Mouse (Mus musculus): ENCODE measurements around the gene Nr1h2. TPM values are rescaled to one million over a fixed set of nuclear protein-coding genes. Genes with fewer than 3 reads are reported as not detected.

The Nr1h2 gene
- polyA plus RNA-seq, 1 experiment from 2014 or later = 70.9 TPM

DNA sequence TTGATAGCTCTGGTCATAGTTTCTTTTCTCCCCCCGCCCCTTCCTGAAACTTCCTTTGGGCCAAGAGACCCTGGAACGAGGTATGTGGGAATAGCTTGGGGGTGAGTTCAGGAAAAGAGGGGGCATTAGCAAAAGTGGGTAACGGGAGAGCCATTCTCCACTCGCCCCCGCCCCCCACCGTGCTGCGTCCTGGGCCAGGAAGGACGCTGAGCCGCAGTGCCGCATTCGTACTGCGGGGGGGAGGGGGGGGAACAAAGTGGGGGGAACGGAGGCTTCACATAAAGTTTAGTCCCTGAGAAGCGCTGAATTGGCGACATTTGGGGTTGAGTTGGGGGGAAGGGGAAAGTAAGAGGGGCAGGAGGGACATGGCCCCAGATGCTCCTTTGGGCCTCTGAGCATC is 39.3 kb upstream of the Nr1h2 start:
- peak overlapping the region; percentile 85 for H3K4me2 ChIP-seq
- H3K27ac ChIP-seq = no peak overlapping the region
- ATAC-seq (ENCODE audit: low FRiP score) = no peak
- H3K4me1 ChIP-seq (replicated peaks) = peaks cover 59% of the 10 kb centered on the region
- H3K27me3 ChIP-seq = peaks cover 27% of the 10 kb centered on the region
- WGBS = 2% methylated on average over 12 of the region's 15 CpGs
- H3K9me3 ChIP-seq = no peaks in the 10 kb centered on the region
- H3K4me3 ChIP-seq = peak overlapping the region; percentile 66
- H3K9ac ChIP-seq = peak overlapping the region; percentile 75
- H3K36me3 ChIP-seq = peaks cover 4% of the 10 kb centered on the region

DNA sequence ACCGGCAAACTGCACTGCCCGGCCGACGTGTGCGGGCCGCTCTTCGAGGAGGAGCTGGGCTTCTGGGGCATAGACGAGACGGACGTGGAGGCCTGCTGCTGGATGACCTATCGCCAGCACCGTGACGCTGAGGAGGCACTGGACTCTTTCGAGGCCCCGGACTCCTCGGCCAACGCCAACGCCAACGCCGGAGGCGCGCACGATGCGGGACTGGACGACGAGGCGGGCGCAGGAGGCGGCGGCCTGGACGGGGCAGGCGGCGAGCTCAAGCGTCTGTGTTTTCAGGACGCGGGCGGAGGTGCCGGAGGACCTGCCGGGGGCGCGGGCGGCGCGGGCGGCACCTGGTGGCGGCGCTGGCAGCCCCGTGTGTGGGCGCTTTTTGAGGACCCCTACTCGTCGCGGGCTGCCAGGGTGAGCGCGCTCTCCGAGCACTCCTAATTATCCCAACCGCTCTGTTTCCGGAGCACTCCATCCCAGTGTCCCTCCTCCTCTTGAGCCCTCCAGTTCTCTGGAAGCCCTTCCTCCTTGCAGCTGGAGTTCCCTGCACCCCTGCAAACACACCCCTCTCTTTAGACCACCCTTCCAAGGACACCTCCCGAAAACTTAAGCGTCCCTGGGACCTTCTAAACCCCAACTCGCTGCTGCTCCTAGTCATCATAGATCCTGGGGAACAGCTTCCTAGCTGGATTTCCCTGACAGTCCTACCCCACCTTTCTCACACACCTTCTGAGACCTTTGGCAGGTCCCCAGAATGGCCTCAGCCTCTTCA is 37.8 kb upstream of the Nr1h2 start:
- H3K27me3 ChIP-seq = peaks cover 37% of the 10 kb centered on the region
- no peaks in the 10 kb centered on the region for H3K9me3 ChIP-seq
- no peak for ATAC-seq (ENCODE audit: low FRiP score)
- H3K4me1 ChIP-seq (replicated peaks) = peaks cover 72% of the 10 kb centered on the region
- under 1% methylated on average over 50 of the region's 60 CpGs for WGBS
- H3K4me3 ChIP-seq = peak overlapping the region; percentile 66
- H3K9ac ChIP-seq = peak overlapping the region; percentile 82
- H3K36me3 ChIP-seq = peaks cover 4% of the 10 kb centered on the region
- peak overlapping the region; percentile 86; the same call in 1 of the 2 replicates for H3K27ac ChIP-seq
- H3K4me2 ChIP-seq = peak overlapping the region; percentile 85

DNA sequence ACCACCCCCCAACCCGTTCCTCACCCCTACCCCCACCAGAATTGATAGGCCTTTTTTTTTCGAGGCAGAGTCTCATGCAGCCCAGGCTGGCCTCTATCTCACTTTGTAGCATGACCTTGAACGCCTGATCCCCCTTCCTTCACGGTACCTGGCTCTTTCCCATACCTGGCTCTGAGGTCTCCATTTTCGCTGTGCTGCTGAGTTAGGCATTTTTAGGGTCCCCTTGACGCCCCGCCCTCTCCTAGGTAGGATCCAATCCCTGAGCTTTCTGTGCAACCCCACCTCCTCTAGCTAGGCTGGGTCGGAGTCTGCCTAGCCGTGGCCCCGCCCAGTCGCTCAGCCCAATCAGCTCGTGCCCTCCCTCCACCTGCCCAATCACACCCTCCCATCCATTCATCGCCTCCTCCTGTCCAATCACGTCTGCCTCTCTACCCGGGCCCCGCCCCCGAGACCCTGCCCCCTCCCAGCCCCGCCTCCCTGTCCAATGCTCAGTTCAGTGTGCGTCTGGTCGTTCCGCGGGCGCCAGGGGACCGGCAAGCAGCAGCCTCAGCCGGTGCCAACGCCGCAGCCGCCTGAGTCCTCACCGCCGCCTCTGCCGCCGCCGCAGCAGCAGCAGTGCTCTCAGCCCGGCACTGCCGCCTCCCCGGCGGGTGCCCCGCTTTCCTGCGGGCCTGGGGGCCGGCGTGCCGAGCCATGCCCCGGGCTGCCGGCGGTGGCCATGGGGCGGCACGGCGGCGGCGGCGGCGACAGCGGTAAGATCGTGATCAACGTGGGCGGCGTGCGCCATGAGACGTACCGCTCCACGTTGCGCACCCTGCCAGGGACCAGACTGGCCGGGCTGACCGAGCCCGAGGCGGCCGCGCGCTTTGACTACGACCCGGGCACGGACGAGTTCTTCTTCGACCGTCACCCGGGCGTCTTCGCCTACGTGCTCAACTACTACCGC is 36.9 kb upstream of the Nr1h2 start, which contains the start of gene Kcnc3:
TSS of gene Kcnc3 (plus strand) at position 263 of the 946 bp plus-strand sequence.
- Histone ChIP-seq H3K4me1 (replicated peaks) (peaks cover 76% of the 10 kb centered on the region), H3K9me3 (no peaks in the 10 kb centered on the region), H3K4me2 (peak within 1 kb of the TSS; percentile 85), H3K27me3 (peaks cover 38% of the 10 kb centered on the region), H3K27ac (peak within 1 kb of the TSS; percentile 86), H3K36me3 (no peaks in the 10 kb centered on the region; the same call in 1 of the 2 replicates), H3K4me3 (peak within 1 kb of the TSS; percentile 66), H3K9ac (peak within 1 kb of the TSS; percentile 82)
- under 1% methylated on average over 80 of the region's 80 CpGs for WGBS
- ATAC-seq (ENCODE audit: low FRiP score) = peak; percentile 93

DNA sequence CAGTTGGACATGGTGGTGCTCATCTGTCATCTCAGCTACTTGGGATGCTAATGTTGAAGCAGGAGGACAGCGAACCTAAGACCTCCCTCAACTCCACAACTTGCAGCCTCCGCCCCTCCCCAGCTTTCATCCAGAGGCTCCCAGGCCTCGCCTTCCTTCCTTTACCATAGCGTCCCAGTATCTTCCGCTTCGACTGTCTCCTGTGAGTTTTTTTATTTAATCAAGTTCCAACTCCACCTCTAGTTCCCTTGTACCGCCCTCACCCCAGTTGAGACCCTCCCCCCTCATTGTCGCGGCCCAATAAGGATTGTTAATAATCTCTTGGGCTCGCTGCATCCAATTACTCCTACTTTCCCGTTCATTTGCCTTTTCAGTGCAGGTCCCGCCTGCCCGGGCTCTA is 36.2 kb upstream of the Nr1h2 start:
- Histone ChIP-seq H3K4me3 (peak overlapping the region; percentile 66), H3K4me1 (replicated peaks) (peaks cover 77% of the 10 kb centered on the region), H3K4me2 (peak overlapping the region; percentile 85), H3K36me3 (no peaks in the 10 kb centered on the region), H3K27ac (peak overlapping the region; percentile 74), H3K9me3 (no peaks in the 10 kb centered on the region), H3K27me3 (peaks cover 45% of the 10 kb centered on the region), H3K9ac (peak overlapping the region; percentile 56)
- no peak for ATAC-seq (ENCODE audit: low FRiP score)
- WGBS = 3% methylated on average over 13 of the region's 13 CpGs

- WGBS = under 1% methylated on average over 18 of the region's 33 CpGs
- Histone ChIP-seq H3K4me2 (peak overlapping the region; percentile 85), H3K4me3 (peak overlapping the region; percentile 66), H3K36me3 (no peaks in the 10 kb centered on the region), H3K27me3 (peaks cover 47% of the 10 kb centered on the region), H3K9me3 (no peaks in the 10 kb centered on the region), H3K9ac (peak overlapping the region; percentile 67), H3K27ac (peak overlapping the region; percentile 74), H3K4me1 (replicated peaks) (peaks cover 72% of the 10 kb centered on the region)
- ATAC-seq (ENCODE audit: low FRiP score) = peak; percentile 11
These were observed 35.4 kb upstream of the Nr1h2 start for GRCm38 (mm10) chr7:44589149-44589548.

DNA sequence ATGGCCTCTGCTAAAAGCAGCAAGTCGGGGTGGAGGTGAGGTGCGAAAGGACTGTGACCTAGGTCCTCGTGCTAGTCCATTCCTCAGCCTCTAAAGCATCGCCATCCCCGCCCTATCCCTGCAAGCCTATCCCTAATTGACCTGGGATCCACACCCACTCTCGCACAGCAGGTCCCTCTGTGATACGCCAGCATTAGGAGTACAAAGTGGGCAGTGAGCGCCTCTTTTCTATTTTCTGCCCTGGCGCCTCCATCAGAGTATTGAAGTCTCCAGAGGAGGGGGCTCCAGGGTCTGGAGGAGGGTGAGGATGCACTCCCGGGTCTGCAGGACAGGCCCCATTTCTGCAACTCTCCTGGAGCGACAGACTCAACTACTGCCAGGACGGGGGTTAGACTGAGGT is 34.6 kb upstream of the Nr1h2 start:
- WGBS = 6% methylated on average over 12 of the region's 12 CpGs
- Histone ChIP-seq H3K27me3 (peaks cover 46% of the 10 kb centered on the region), H3K4me3 (peak overlapping the region; percentile 66), H3K27ac (peak overlapping the region; percentile 46), H3K9me3 (no peaks in the 10 kb centered on the region), H3K9ac (peak overlapping the region; percentile 67), H3K4me2 (peak overlapping the region; percentile 85), H3K36me3 (no peaks in the 10 kb centered on the region), H3K4me1 (replicated peaks) (peaks cover 64% of the 10 kb centered on the region)
- no peak for ATAC-seq (ENCODE audit: low FRiP score)

DNA sequence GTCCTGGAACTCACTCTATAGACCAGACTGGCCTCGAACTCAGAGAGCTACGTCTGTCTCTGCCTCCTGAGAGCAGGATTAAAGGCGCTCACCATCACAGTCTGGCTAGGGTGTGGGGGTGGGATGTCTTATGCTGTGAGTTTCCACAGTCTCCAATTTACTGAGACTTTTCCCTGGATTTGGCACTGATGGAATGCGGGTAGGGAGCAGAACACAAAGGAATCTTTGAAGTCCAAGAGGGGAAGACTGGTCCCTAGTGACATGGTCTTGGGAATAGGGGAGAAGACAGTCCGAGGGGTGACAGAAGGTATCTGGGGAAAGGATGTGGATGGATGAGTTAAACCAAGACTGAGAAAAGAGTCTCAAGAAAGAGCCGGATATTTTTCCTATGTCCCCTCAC is 33.9 kb upstream of the Nr1h2 start:
- H3K9ac ChIP-seq = peak overlapping the region; percentile 68
- WGBS = 40% methylated on average over 6 of the region's 6 CpGs
- peaks cover 58% of the 10 kb centered on the region for H3K4me1 ChIP-seq (replicated peaks)
- peak overlapping the region; percentile 85 for H3K4me2 ChIP-seq
- peak overlapping the region; percentile 66 for H3K4me3 ChIP-seq
- peaks cover 40% of the 10 kb centered on the region for H3K27me3 ChIP-seq
- no peak overlapping the region for H3K27ac ChIP-seq
- H3K36me3 ChIP-seq = no peaks in the 10 kb centered on the region
- ATAC-seq (ENCODE audit: low FRiP score) = no peak
- no peaks in the 10 kb centered on the region for H3K9me3 ChIP-seq

GRCm38 (mm10) chr7:44586930-44587329 is 33.2 kb upstream of the Nr1h2 start:
- peak overlapping the region; percentile 66 for H3K4me3 ChIP-seq
- H3K27ac ChIP-seq = peak overlapping the region; percentile 69; the same call in 1 of the 2 replicates
- no peaks in the 10 kb centered on the region for H3K9me3 ChIP-seq
- no peaks in the 10 kb centered on the region for H3K36me3 ChIP-seq
- H3K9ac ChIP-seq = peak overlapping the region; percentile 68
- peaks cover 50% of the 10 kb centered on the region for H3K4me1 ChIP-seq (replicated peaks)
- ATAC-seq (ENCODE audit: low FRiP score) = 0 out of 2 replicates have a peak, but pooled peaks have one; percentile 14
- peaks cover 32% of the 10 kb centered on the region for H3K27me3 ChIP-seq
- under 1% methylated on average over 18 of the region's 18 CpGs for WGBS
- H3K4me2 ChIP-seq = peak overlapping the region; percentile 85

DNA sequence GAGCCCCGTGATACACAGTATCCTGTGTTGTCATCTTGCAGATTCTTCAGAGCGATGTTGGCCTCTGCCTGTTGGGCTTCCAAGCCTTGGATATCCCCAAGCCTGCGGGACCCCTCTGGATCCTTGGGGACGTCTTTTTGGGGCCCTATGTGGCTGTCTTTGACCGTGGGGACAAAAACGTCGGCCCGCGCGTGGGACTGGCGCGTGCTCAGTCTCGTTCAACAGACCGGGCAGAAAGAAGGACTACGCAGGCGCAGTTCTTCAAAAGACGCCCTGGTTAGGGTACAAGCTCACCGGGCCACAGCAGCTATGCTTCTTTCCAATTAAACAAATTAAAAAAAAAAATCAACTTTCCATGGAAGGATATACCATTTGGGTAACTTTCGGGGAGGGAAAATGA is 32.8 kb upstream of the Nr1h2 start:
- no peak for ATAC-seq (ENCODE audit: low FRiP score)
- Histone ChIP-seq H3K36me3 (no peaks in the 10 kb centered on the region), H3K27me3 (peaks cover 28% of the 10 kb centered on the region), H3K9ac (peak overlapping the region; percentile 68), H3K4me3 (peak overlapping the region; percentile 66), H3K4me1 (replicated peaks) (peaks cover 46% of the 10 kb centered on the region), H3K4me2 (peak overlapping the region; percentile 85), H3K27ac (peak overlapping the region; percentile 69), H3K9me3 (no peaks in the 10 kb centered on the region)
- WGBS = 13% methylated on average over 19 of the region's 19 CpGs

GRCm38 (mm10) chr7:44585606-44586005 is 31.9 kb upstream of the Nr1h2 start:
- Histone ChIP-seq H3K4me3 (no peak overlapping the region), H3K4me1 (replicated peaks) (peaks cover 42% of the 10 kb centered on the region), H3K27ac (no peak overlapping the region), H3K27me3 (peaks cover 25% of the 10 kb centered on the region), H3K9me3 (no peaks in the 10 kb centered on the region), H3K4me2 (no peak overlapping the region), H3K9ac (no peak overlapping the region), H3K36me3 (no peaks in the 10 kb centered on the region)
- no peak for ATAC-seq (ENCODE audit: low FRiP score)
- WGBS = 95% methylated on average over 6 of the region's 6 CpGs

DNA sequence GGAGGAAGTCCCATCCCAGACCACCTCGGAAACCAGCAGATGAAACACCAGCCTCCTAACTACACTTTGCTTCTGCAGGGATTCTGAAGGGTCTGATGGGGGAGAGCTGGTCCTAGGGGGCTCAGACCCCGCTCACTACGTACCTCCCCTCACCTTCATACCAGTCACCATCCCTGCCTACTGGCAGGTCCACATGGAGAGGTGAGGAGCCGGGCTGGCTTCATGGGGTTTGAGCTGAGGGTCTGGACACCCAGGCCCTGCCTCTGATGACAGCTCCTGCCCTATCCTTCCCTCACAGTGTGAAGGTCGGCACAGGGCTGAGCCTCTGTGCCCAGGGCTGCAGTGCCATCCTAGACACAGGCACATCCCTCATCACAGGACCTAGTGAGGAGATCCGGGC is 31.2 kb upstream of the Nr1h2 start:
- H3K9me3 ChIP-seq = no peaks in the 10 kb centered on the region
- H3K27ac ChIP-seq = no peak overlapping the region
- no peak overlapping the region for H3K4me2 ChIP-seq
- no peak for ATAC-seq (ENCODE audit: low FRiP score)
- no peaks in the 10 kb centered on the region for H3K36me3 ChIP-seq
- peaks cover 25% of the 10 kb centered on the region for H3K27me3 ChIP-seq
- H3K9ac ChIP-seq = no peak overlapping the region
- H3K4me3 ChIP-seq = no peak overlapping the region
- 89% methylated on average over 6 of the region's 6 CpGs for WGBS
- peaks cover 39% of the 10 kb centered on the region for H3K4me1 ChIP-seq (replicated peaks)

GRCm38 (mm10) chr7:44584265-44584804 is 30.6 kb upstream of the Nr1h2 start:
- 86% methylated on average over 4 of the region's 4 CpGs for WGBS
- no peak overlapping the region for H3K4me2 ChIP-seq

More at GRCm38 (mm10) chr7:44584265-44584804, 30.6 kb upstream of the Nr1h2 start:
- H3K27ac ChIP-seq = no peak overlapping the region
- no peak for ATAC-seq (ENCODE audit: low FRiP score)
- peaks cover 25% of the 10 kb centered on the region for H3K27me3 ChIP-seq
- H3K4me1 ChIP-seq (replicated peaks) = peaks cover 33% of the 10 kb centered on the region
- no peaks in the 10 kb centered on the region for H3K36me3 ChIP-seq
- no peak overlapping the region for H3K9ac ChIP-seq
- no peak overlapping the region for H3K4me3 ChIP-seq
- H3K9me3 ChIP-seq = no peaks in the 10 kb centered on the region

Data from hindbrain, embryonic 13.5 days (tissue).